Mouse (Mus musculus): ENCODE results near the gene Acsf3.

The Acsf3 gene

DNA sequence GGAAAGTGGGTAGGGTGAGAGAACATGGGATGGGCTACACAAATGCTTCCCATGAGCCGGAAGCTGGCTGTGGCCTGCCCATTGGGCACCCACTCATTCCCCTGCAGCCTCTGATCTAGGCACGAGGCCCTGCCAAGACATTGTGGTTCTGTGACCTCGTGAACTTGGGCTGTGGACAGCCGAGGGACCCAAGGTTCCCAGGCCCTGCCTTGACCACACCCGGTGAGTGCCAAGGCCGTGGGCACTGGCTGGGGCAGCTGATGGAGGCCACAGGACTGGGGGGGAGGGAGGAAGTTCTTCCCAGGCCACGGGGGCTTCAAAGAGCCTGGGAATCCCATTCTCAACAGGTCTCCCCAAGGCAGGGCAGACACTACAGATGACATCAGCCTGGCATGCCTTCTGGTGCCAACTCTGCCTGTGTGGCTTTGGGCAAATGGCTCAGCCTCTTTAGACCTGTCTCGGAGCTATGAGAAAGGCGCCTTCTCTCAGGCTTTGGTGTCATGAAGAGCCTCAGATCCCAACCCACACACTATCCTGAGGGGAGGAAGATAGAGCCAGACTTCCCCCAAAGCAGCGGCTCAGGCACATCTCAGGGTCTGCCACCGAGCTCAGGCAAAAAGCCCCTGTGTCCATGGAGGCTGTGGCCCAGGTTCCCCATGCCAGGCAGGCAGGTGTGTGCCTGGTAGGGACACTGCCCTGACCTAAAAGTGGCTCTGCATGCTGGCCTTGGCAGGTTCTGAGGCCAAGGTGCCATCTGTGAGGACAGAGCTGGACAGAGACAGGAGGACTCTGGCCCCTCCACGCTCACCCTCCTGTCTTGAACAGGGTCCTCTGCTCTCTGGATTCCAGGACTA is 76.6 kb downstream of the Acsf3 start:
- DNase-seq, result peak; percentile 94 to 95

DNA sequence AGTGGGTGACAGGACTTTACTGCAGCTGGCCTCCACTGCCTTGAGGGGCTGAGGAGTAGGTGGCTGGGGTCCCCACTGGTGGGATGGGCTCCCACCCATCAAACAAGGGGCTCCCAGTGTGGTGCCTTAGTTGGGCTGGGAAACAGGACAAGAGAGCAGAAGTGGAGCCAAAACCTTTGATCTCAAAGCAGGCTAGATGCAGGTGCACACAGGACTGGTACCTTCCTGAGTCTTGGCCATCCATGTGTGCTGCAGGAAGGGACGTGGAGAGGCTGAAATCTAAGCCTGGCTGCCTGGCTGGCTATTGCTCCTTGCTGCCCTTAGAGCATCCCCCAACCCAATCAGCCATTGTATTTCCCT is 77.2 kb downstream of the Acsf3 start:
- peak in 1 of 2 experiments; percentile 74 for DNase-seq

DNA sequence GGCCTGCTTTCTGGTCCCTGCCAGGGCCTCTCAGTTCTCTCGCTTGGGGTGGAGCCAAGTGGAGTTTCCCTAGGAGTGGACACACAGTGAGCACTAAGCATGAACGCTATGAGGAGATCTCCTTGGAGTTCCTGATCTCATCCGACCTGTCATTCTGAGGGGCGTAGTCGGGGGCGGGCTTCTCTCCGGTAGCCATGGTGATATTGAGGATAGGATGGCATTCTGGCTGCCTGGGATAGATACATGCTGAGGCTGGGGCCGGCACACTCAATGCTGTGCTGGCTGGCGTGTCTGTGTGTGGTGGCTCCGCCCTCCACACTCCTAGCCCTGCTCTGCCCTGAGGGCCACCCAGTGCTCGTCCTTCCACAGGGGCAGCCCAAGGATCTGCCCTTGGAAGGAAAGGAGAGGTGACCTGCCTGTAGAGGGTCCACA is 78.1 kb downstream of the Acsf3 start:
- peak; percentile 82 to 87 for DNase-seq

DNA sequence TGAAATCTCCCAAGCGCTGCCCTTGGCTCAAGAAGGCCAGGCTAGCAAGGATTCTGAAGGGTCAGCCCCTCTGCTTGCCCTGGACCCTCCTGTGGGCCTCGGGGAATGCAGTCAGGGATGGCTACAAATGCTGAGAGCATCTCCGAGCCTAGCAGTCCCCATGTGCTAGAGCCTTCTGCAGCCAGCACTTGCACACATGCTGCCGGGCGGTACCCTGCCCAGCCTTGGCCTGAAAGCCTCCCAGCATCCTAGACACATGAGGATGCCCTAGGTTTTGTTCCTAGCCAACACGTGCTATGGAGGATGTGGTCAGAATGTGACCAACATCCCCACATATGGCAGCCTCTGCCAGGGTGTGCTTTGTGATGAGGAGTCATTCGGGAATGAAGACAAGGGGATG is 79.1 kb downstream of the Acsf3 start:
- DNase-seq, result peak; percentile 52 to 54

DNA sequence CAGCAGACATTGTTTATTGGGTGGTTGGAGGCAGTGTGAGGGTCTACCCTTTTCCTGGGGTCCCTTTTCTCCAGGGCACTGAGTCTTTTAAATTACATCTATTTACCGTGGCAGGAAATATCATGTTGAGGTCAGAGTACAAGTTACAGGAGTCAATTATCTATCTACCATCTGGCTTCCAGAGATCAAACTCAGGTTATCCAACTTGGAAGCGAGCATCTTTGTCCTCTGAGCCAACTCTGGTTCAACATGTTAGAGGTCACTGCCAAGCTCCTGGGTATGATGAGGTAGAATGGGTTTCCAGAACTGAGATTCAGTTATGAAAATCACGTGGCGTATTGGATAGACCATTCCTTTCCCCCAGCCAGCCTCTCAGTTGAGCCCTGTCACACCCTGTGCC is 79.8 kb downstream of the Acsf3 start:
- DNase-seq, result no peak

DNA sequence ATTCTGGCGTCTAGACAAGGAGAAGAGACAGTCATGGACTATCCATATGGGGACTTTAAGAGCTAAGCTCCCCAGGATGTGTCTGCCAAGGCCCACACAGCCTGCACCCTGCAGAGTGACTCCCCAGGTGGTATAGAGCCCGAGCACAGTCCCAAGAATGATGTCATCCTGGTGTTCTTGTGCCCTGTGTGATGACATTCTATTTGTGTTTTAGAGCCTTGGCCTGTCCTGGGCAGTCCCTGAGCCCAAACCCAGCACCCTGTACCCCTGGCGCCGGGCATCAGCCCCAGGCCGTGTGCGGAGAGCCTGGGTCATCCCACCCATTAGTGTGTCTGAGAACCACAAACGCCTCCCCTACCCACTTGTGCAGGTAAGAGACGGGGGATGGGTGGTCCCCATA is 81.0 kb downstream of the Acsf3 start:
- peak in 1 of 2 experiments; percentile 53 for DNase-seq

DNA sequence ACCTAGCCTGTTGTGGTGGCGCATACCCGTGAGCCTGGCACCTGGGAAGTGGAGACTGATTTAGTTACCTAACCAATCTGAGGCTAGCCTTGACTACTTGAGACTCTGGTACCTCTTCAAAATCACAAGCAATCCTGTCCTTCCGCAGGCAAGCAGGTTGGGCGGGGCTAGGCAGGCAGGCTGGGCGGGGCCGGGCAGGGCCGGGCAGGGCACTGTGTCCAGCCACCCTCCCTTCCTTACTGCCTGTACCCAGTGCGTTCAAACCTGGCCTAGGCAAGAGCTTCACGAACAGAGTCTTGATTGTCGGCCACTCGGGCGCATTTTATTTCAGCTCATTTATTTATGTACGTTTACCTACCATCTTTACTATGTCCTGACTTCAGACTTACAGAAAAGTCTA is 84.6 kb downstream of the Acsf3 start:
- DNase-seq, result no peak

DNA sequence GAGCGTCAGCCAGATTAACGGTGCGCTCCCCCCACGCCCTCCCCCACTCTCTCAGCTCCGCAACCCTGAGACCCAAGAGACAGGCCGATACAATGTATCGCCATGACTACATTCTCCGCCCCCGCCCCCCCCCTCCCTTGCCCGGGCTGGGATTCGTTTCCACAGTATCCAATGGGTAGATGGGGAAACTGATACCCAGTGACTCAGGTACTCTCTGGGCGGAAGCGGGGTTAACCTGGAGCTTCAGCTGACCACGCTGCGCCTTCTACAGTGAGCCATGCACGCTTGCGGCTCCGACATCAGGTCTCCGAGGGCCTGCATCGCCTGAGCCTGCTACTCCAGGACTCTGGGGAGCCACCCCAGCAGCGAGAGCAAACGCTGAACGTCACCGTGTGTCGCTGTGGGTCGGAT is 89.4 kb downstream of the Acsf3 start:
- no peak for DNase-seq

DNA sequence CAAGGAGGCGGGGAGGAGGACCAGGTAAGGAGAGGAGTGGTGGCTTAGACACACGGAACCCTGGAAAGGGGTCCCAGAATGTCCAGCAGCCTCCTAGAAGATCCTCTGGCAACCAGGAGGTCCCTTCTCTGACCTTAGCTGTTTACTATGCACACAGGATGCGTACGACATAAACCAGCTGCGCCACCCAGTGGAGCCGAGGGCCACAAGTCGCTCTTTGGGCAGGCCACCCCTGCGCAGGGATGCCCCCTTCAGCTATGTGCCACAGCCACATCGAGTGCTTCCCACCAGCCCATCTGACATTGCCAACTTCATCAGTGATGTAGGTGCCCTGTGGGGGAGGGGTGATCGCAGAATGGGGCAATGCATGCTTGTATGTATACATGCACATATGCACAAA is 90.2 kb downstream of the Acsf3 start:
- DNase-seq, result peak; percentile 49 to 68

DNA sequence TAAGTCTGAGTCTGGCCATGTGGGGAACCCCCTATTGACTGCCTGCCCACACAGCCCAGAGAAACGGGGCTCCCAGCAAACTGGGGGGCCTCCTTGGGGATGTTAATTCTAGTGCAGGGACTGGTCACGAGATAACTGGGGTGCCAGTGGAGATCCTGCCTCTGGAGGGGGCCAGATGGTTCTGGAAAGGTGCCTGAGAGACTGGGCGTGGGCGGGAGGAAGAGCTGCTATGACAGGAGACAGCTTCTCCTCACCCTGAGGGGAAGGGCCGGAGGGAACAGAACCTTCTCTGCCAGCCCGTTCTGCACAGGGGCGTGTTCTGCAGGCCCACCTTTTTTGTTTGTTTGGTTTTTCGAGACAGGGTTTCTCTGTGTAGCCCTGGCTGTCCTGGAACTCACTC is 90.9 kb downstream of the Acsf3 start:
- no peak for DNase-seq
